Comparison of ENCODE assay signal across 9 mouse cellular contexts in the genomic region with DNA sequence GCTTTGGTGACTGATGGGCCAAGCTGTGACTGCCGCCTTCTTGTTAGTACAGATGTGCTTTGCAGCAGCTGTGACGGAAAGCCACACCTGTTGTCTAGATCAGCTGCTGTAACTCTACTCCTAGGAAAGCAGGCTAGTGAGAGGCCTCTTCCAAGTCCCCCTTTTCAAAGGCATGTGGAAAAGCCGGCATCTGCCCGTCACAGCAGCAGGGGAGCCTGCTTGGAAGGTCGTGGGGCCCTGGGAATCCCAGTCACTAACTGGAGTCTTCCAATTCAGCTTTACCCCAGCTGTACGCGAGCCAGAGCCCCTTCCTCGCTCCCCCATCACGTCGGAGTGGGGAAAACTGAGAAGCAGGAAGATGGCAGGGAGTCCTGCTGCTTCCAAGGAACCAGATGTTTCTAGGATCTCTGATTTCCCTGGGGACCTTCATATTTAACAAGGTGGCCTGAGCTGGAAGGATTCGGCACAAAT. TPM values are rescaled to one million over a fixed set of nuclear protein-coding genes. Genes with fewer than 3 reads are reported as not detected.
DNase-seq lines count a peak whose midpoint lies in the region; ATAC-seq and TF ChIP-seq lines count a peak whose summit lies in the region.
"Had no signal": no experiment of that assay in that cellular context is flagged by ENCODE, and none has a peak within 500 bp of the region (broad histone marks: within the 10 kb centered on the region; RNA-seq: fewer than 3 reads in every experiment).

No protein-coding gene starts in this region.

- H3K4me3 ChIP-seq in heart, embryonic 13.5 days = peak overlapping the region; percentile 48
- H3K4me3 ChIP-seq in embryonic facial prominence, embryonic 11.5 days (ENCODE audit: low read depth, low read length) = 0 out of 2 replicates have a peak overlapping the region, but pooled peaks have one; percentile 5
- peak overlapping the region; percentile 16; the same call in 1 of the 2 replicates for H3K4me3 ChIP-seq in hindbrain, postnatal 0 days (ENCODE audit: low read length)
- H3K4me3 ChIP-seq in neural tube, embryonic 12.5 days = no peak overlapping the region

- intact Hi-C loops in heart, postnatal 10 days (cut with DNase I) = loop anchor here (10.0 kb wide), 1 partner anchor 544 kb away; no protein-coding TSS in a partner anchor

- 15% methylated on average over 11 of the region's 11 CpGs for WGBS in heart, embryonic 13.5 days
- 3% methylated on average over 11 of the region's 11 CpGs for WGBS in embryonic facial prominence, embryonic 11.5 days
- whole genome bisulfite sequencing in hindbrain, postnatal 0 days = 7% methylated on average over 11 of the region's 11 CpGs
- WGBS in neural tube, embryonic 12.5 days = 10% methylated on average over 11 of the region's 11 CpGs

- no peak for ATAC-seq in heart, embryonic 13.5 days (ENCODE audit: extremely low read depth, insufficient number of reproducible peaks, low FRiP score, low TSS enrichment)
- ATAC-seq in embryonic facial prominence, embryonic 11.5 days (replicated peaks; ENCODE audit: insufficient number of reproducible peaks, low FRiP score, low TSS enrichment, low read depth) = peak; percentile 31; the same call in 1 of the 2 replicates
- 0 out of 2 replicates have a peak, but pooled peaks have one; percentile 25 for ATAC-seq in hindbrain, postnatal 0 days
- ATAC-seq in neural tube, embryonic 12.5 days (ENCODE audit: low FRiP score, low read depth) = no peak

- H3K36me3 ChIP-seq in heart, embryonic 13.5 days = no peaks in the 10 kb centered on the region
- no peaks in the 10 kb centered on the region for H3K36me3 ChIP-seq in embryonic facial prominence, embryonic 11.5 days (replicated peaks; ENCODE audit: control insufficient read depth, insufficient read depth, low read depth, low read length)
- no peaks in the 10 kb centered on the region for H3K36me3 ChIP-seq in hindbrain, postnatal 0 days (ENCODE audit: insufficient read depth, low read length)
- no peaks in the 10 kb centered on the region for H3K36me3 ChIP-seq in neural tube, embryonic 12.5 days

- H3K27ac ChIP-seq in heart, embryonic 13.5 days (replicated peaks) = no peak overlapping the region
- no peak overlapping the region for H3K27ac ChIP-seq in embryonic facial prominence, embryonic 11.5 days (replicated peaks; ENCODE audit: low read depth, low read length)
- peak overlapping the region; percentile 32; the same call in 1 of the 2 replicates for H3K27ac ChIP-seq in hindbrain, postnatal 0 days
- H3K27ac ChIP-seq in neural tube, embryonic 12.5 days = no peak overlapping the region

- DNase-seq in heart, postnatal 10 days = no peak
- DNase-seq in embryonic facial prominence, embryonic 11.5 days (ENCODE audit: low spot score) = peak; percentile 77
- no peak for DNase-seq in hindbrain, postnatal 0 days (ENCODE audit: low spot score)
- DNase-seq in T-cell, adult 2 months (ENCODE audit: low spot score) = no peak
- no peak for DNase-seq in adrenal gland, postnatal 14 days
- DNase-seq in right cerebral cortex, postnatal 14 days = no peak
- DNase-seq: cerebellum, adult 8-10 months had no signal

- peaks cover 32% of the 10 kb centered on the region for H3K4me1 ChIP-seq in heart, embryonic 13.5 days
- H3K4me1 ChIP-seq in embryonic facial prominence, embryonic 11.5 days (ENCODE audit: control insufficient read depth, insufficient read depth, low read length) = peaks cover 2% of the 10 kb centered on the region
- peaks cover 3% of the 10 kb centered on the region; the same call in 1 of the 2 replicates for H3K4me1 ChIP-seq in hindbrain, postnatal 0 days (ENCODE audit: insufficient read depth, low read length)
- peaks cover 20% of the 10 kb centered on the region for H3K4me1 ChIP-seq in neural tube, embryonic 12.5 days

- H3K4me2 ChIP-seq in heart, embryonic 13.5 days = peak overlapping the region; percentile 77
- H3K4me2 ChIP-seq in embryonic facial prominence, embryonic 11.5 days (ENCODE audit: low read depth, low read length) = peak overlapping the region; percentile 68
- H3K4me2 ChIP-seq in hindbrain, postnatal 0 days (ENCODE audit: low read depth, low read length) = peak overlapping the region; percentile 59
- peak overlapping the region; percentile 68 for H3K4me2 ChIP-seq in neural tube, embryonic 12.5 days (replicated peaks)

- TF ChIP-seq CTCF in hindbrain, postnatal 0 days (IDR thresholded peaks at IDR 0.05; ENCODE audit: low read depth) = no peak

- peak overlapping the region; percentile 74 for H3K9ac ChIP-seq in heart, embryonic 13.5 days
- 0 out of 2 replicates have a peak overlapping the region, but pooled peaks have one; percentile 22 for H3K9ac ChIP-seq in embryonic facial prominence, embryonic 11.5 days (replicated peaks; ENCODE audit: low read length)
- H3K9ac ChIP-seq in hindbrain, postnatal 0 days (replicated peaks; ENCODE audit: low read length) = peak overlapping the region; percentile 3; the same call in 1 of the 2 replicates
- H3K9ac ChIP-seq in neural tube, embryonic 12.5 days = no peak overlapping the region

- H3K9me3 ChIP-seq in heart, embryonic 13.5 days = peaks cover 3% of the 10 kb centered on the region; the same call in 1 of the 2 replicates
- H3K9me3 ChIP-seq in embryonic facial prominence, embryonic 11.5 days (replicated peaks; ENCODE audit: control insufficient read depth, low read length) = no peaks in the 10 kb centered on the region
- H3K9me3 ChIP-seq in hindbrain, postnatal 0 days (ENCODE audit: low read length) = no peaks in the 10 kb centered on the region
- H3K9me3 ChIP-seq in neural tube, embryonic 12.5 days = no peaks in the 10 kb centered on the region

- H3K27me3 ChIP-seq in heart, embryonic 13.5 days (replicated peaks) = no peaks in the 10 kb centered on the region
- no peaks in the 10 kb centered on the region; the same call in 1 of the 2 replicates for H3K27me3 ChIP-seq in embryonic facial prominence, embryonic 11.5 days (ENCODE audit: control insufficient read depth, insufficient read depth, low read length)
- H3K27me3 ChIP-seq in hindbrain, postnatal 0 days (ENCODE audit: insufficient read depth, low read length) = no peaks in the 10 kb centered on the region
- H3K27me3 ChIP-seq in neural tube, embryonic 12.5 days (replicated peaks) = peaks cover 14% of the 10 kb centered on the region; the same call in 1 of the 2 replicates

RNA-seq across cellular contexts. Expression of gene Csrp1, which starts 21.4 kb away (rescaled TPM):
- 207 and 208 TPM in 2 replicates for polyA plus RNA-seq in heart, embryonic 13.5 days (2015; fragmentation: Nextera tagmentation; extraction: Ambion mirVana)
- 100 to 1,000 TPM; 107 to 117 TPM for total RNA-seq in heart, postnatal 10 days (2021)
- 52.9 and 53.2 TPM in 2 replicates for polyA plus RNA-seq in embryonic facial prominence, embryonic 11.5 days (2014; fragmentation: Nextera tagmentation; extraction: Ambion mirVana)
- 93.1 and 95.2 TPM in 2 replicates for total RNA-seq in hindbrain, postnatal 0 days (2014; rRNA removed)
- polyA plus RNA-seq in hindbrain, postnatal 0 days (2015; fragmentation: Nextera tagmentation; extraction: Ambion mirVana) = 33.0 and 35.2 TPM in 2 replicates
- polyA plus RNA-seq in neural tube, embryonic 12.5 days (2016; fragmentation: Nextera tagmentation; extraction: Ambion mirVana) = 44.9 and 45.1 TPM in 2 replicates
- 70.1 and 88.2 TPM in 2 replicates for total RNA-seq in adrenal gland, postnatal 14 days (2021)

Comparison
In these comparisons a context has a peak if more than half of its experiments do, and no peak if none do; other contexts are left out.
1. ATAC-seq: peak in embryonic facial prominence, embryonic 11.5 days (single experiment) and hindbrain, postnatal 0 days (single experiment); none in heart, embryonic 13.5 days (single experiment) and neural tube, embryonic 12.5 days (single experiment).
2. Peak in every context shown above with its lines, with median percentiles within 50 percentile points of each other: H3K4me2 ChIP-seq.